Mouse (Mus musculus) adrenal gland, adult 2 months (tissue): ENCODE measurements at regions not wholly inside any gene's neighbourhood (a gene's known extent, or its start where the extent isn't known, plus 50 kb on each side); places are given as distances from the start of the nearest gene placed in this dataset.

Source experiments
- DNase-seq: peaks from one replicate; pipeline ENCODE4 v3.0.0; 2021

DNA sequence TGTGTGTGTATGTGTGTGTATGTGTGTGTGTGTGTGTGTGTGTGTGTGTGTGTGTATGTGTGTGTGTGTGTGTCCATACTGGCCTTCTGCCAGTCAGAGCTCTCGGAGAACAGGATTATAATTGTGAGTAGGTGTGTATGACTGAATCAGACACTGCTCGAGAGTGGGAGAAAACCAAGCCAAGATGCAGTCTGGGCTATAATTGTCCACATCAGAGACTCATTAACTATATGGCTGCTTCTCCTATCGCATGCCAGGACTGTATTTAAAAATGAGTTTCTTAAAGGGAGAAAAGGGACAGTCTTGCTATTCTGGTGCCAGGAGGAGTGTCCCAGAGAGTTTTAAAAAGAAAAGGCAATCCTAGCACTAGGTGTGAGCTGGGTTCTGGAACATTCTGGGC lies 58.7 kb upstream of the Adpgk start:
- DNase-seq = no peak

DNA sequence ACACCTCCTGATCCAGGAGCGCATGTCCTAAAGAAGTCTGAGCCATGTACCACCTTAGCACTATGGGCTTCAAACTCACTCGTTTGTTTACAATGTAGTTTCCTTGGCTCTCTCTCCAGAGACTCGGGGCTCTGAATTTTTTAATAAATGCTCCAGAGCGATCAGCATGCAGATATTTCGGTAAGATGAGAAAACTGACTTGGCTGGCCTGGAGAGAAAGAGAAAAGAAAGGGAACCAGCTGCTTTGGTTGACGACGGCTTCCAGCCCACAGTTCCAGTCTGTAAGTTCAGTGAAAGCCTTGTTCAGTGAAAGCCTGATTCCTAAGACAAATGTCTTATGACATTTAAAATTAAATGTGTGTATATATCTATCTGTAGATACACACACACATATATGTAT lies 59.4 kb upstream of the Adpgk start:
- no peak for DNase-seq

DNA sequence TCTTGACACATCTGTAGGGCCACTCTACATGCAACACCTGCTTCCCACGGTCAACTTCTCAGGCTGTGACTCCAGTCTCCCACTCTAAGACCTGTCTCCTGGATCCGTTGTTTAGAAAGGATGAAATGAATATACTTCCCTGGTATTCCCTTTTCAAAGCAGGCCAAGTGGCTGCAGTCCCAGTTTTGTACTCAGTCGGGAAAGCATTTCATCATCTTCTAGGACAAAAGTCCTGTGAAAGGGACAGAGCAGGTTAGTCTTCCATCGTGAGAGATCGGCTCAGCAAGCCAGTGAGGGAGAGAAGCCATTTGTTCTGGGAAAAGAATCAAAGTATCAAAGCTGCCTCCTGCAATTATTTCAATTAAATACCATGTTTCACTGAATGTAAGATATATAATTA lies 60.2 kb upstream of the Adpgk start:
- no peak for DNase-seq

DNA sequence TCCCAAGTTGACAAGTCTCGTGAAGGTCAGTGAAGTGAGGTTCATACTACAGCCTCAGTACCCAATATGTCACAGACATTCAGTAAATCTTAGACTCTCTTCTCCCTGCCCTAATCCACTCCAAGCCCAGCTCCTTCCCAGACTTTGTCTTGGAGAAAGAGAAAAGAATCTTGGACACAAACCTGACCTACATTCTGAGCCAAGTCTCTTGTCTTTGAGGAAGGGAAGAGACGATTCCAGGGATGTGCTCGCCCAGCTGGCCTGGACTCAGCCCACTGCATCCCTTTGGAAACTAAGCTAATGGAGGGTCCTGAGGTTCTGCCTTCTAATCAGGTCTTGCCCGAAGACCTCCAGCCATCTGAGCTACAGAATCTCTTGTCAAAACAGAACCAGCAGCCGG lies 61.2 kb upstream of the Adpgk start:
- no peak for DNase-seq

DNA sequence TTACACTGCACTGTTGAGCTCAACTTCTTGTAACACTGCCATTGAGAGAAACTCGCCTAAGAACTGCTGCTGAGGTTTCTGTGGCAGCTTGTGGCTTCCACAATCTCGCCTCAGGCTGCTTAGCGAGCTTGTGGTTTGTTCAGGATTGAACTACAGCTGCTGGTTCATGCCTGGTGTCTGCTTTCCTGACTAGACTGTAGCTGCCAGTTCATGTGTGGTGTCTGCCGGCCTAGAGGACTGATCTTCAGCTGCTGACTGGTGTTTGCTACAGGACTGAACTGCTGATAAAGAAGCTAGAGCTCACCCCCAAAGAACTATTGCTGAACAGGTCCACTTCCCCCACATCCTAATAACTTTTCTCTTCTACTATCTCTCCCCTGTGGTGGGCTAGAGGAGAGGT lies 63.4 kb upstream of the Adpgk start:
- DNase-seq = no peak

DNA sequence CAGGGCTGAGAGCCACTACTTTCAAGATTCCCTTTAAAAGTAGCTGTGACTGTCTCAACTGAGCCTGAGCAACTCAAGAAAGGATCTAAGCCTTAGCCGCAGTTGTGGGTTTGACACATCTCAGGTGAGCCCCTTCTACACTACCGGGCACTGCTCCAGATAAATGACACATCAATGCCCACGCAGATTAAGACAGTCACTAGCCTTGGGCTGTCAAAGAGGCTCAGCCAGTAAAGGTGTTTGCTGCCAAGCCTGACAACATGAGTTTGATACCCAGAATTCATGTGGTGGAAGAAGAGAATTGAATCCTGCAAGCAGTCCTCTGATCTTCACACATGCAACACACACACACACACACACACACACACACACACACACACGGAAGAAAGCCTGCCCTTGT lies 65.0 kb upstream of the Adpgk start:
- peak; percentile 10 for DNase-seq

DNA sequence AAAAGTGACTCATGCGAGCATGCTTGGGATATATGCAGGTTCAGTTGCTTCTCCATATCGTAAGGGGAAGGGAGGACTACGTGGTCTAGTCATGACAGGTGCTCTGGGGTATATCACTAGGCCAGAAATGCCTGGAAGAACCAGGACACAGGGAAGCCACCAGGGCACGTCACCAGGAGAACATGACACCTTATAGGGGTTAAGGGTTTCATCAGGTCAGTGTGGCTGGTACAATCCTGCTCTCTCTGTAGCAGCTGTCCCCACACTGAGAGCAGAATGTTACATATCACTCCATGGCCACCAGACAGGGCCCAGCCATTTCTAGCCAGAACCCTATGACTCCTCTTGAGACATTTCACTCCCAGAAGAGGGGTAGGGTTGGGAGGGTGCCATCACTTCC lies 72.1 kb upstream of the Adpgk start:
- no peak for DNase-seq

DNA sequence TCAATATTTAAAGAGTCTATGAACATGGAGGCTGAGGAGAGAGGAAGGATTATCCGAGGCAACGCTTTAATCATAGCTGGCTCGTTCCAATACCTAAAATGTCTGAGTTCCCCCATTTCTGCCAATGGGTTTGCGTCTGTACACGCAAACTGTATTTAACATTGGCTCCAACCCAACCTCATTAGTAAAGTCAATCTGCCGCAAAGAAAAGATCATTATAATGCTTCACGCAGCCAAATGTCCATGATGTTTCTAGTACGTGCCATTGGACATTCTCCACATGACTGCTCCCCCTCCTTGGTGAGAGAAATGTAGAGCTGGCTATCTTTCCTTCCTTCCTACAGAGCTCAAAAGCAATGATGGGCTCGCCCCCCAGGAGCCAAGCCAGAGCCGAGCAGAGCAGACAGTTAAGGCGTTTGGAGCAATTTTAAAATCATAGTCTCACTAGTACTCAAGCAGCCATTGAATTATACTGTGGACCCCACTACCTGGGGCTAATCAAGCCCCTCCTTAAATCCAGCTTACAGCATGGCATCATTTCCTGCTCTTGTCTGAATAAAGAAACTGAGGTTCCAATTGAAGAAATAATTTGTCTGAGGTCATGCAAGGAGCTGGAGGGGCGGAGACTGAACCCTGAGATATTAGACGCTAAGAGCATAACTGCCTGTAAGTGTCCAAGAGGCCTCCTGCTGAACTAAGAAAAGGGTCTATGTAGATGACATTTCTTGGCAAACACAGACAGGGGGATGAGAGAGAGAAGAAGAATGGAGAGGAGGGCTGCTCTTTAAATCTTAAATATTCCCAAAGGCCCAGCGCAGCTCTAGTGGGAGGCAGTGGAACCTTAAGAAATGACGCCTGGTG lies 88.5 kb upstream of the Adpgk start:
- DNase-seq = no peak

DNA sequence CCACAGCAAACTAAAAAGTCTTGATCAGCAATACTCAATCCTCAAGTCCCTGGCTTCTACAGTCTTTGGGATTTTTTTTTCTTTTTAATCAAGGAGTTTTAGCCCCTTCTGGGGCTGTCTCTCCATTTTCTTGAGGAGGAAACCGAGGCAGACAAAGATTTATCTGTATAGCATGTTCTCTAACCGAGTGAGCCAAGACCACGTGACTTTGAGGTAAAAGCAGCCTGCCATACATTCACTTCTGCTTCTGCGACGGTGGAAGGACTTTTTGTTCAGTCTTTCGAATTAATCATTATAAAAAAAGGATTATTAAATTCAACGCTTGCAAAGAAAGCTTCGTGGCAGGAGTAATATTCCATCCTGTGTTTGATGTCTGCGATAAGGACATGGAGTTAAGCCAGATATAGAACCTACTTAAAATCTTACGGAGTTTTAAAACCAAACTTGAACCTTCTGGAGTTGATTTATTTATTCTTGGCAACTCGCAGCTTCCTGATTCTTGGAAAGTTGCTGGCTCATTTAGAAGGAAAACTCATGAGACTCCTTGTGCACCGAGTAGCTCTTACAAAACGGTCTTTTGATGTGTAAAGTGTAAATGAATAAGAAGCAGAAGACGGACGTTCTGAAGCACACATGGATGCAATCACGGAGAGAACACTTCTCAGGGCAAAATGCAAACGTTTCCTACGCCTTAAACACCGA lies 91.7 kb upstream of the Adpgk start:
- DNase-seq = no peak

DNA sequence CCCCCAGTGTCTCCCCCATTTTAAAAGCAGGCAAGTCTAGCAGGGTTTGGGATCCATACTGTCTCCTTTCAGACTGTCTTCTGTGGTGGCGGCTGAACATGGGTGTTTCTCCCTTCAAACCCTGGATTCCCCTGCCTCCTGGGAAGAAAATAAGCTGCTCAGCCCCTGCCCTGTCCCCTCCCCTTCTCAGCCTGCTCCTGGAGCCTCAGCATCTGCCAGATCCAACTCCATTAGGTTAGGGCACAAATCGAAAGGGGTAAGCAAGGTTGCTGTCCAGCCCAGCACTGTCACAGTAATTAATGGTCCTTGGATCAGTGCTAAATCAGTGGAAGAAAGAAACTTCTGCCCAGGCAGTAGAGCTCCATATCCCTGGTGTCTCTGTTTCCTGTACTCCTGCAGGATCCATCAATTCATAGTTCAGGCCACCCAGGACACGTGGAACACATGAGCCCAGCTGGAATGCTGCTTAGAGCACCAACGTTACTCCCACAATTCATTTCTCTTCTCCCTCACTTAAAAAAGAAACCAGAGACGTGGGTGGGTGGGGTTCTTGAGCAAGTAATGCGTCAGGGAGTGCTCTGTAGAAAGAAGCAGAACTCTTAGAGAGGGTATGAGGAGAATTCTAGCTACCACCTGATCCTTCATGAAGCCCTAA lies 93.0 kb upstream of the Adpgk start:
- peak; percentile 4 for DNase-seq

DNA sequence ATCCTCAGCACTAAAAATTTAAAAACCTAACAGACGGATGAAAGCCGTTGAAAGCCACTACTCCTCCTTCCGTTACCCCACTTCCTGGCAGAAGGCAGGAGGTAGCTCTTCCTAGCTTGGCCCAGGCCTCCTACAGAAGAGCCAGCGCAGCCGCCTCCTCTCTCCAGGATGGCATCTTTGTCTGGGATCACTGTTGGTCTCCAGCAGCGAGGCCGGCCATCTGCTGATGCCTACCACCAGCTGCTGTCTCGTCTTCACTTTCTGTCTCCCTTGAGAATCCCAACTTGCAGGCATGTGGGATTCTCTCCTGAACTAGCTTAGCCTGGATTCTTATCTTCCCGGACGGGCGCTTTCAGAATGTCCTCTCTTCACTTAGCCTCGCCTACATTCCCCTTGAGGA lies 93.9 kb upstream of the Adpgk start:
- no peak for DNase-seq

DNA sequence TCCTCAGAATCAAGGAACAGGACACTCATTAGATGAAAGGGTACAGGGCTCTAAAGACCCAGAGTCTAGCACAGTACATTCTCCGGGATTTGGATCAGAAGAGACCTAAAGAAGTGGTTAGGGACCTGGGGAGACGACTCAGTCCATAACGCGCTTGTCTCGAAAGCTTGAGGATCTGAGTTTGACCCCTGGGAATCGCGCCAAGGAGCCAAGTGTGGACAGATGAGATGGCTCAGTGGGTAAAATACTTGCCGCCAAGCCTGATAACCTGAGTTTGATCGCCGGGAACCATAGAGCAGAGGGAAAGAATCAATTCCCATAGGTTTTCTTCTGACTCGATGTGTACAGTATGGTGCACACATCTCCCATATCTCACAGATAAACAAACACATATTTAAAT lies 97.4 kb upstream of the Adpgk start:
- DNase-seq = no peak

DNA sequence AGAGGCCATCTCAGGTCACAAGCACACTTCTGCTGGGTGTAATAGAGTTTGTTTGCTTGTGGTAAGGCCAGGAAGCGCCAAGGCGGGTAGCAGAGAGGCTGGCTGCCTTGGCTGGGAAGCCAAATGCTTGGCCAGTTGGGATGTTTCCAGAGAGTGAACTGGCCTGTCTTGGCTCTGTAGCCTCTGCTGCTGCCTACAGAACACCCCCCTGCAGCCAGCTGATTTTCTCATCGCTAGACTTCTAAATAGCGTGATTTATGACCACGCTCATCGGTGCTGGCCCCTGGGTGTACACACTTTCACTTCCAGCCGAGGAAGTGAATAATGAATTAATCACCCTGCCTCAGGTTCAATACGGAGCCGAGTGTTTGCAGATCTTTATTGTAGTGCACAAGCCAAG lies 102.2 kb upstream of the Adpgk start:
- DNase-seq = peak; percentile 54

DNA sequence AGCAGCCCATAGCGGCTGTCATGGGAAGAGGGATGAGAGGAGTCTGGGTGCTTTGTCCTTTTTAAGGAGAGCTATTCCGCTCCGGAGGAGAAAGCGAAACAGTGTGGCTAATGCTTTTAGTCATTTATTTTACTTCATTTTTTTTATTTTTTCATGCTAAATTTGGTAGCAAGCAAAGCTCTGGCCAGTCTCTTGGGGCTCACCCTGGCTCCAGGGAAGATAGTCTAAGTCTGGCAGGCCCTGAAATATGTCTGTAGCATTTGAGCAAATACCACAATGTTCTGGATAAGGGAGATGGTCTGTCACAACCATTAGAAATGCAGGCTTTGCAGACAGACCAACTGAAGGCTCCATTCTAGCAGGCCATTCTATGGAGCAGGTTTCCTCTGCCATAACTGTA lies 102.9 kb upstream of the Adpgk start:
- DNase-seq = no peak

DNA sequence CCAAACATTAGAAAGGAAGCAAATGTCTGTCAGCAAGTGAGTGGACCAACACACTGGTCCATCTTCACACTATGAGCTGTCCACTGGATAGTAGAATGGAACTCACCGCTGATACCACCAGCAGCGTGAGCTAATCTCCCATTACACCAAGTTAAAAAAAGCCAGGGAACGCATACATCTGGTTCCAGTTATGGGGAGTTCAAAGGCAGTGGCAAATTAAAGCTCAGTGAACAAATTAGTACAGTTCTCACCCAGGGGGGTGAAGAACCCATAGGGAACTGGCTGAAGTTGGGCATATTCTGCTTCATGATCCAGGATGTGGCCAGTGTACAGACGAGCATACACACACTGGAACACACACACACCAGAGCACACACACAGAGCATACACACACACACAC lies 105.0 kb upstream of the Adpgk start:
- no peak for DNase-seq

DNA sequence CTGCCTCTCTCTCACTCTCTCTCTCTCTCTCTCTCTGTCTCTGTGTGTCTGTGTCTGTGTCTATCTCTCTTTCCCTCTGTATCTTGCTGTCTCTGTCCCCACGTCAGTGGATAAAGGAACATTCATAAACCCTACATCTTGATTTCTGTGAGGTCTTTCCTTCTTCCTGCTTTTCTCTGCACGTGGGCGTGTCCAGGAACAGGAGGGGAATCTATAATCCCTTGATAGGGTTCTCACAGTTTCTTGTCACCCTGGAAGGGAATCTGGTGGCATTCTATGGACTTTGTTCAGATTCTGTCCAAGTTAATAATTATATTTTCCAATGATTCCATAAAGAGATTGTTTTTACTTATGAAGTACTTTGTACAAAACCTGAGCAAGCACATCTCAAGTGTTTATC lies 107.3 kb upstream of the Adpgk start:
- DNase-seq = no peak

DNA sequence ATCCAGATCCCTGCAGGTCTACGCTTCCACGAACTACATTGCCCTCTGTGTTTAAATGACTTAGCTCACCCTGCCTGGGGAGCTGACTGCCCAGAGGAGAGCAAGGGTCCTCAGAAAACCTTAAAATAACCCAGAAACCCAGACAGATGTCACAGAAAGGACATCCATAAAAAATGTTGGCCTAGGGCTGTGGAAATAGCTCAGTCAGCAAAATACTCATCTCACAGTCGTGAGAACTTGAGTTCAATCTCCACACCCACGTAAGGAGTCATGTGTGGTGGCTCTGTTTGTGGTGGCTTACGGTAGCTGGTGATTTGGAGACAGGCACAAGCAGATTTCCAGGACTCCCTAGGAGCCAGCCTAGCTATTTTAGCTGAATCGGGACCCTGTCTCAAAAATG lies 108.5 kb upstream of the Adpgk start:
- DNase-seq = no peak

DNA sequence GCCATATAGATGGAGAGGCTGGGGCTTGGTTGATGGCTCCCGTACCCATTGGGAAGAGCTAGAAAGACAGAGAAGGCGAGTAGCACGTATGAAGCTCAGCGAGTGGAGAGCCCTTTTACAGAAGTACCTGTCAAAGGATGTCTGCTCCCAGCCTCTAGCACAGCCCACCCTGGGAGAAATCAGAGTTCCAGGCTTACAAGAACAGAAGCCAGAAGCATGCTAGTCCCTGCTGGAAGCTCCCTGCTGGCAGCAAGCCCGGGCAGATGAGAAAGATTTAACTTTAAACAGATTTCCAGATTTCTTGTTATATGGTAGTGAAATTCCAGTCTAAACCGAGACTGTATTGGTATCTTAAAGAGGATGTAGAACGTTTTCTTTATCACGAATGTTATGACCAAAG lies 108.9 kb upstream of the Adpgk start:
- DNase-seq = no peak

DNA sequence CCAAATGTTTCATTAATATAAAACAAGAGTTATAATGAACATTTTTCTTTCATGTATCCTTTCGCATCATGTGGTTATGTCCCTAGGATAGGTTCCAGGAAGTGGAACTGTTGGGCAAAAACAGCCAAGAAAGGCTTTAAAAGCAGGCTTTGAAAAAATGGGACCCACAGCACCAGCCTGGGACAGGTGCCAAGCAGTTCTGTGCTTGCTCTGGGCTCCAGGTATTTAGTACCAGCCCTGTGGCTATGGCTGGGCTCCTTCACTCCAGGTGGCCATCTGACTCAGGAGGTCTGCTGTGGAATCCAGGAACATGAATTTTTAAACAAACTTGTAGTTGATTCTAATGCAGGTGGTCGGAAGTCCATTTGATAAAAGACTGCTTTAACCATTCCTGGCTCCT lies 119.8 kb upstream of the Adpgk start:
- no peak for DNase-seq

DNA sequence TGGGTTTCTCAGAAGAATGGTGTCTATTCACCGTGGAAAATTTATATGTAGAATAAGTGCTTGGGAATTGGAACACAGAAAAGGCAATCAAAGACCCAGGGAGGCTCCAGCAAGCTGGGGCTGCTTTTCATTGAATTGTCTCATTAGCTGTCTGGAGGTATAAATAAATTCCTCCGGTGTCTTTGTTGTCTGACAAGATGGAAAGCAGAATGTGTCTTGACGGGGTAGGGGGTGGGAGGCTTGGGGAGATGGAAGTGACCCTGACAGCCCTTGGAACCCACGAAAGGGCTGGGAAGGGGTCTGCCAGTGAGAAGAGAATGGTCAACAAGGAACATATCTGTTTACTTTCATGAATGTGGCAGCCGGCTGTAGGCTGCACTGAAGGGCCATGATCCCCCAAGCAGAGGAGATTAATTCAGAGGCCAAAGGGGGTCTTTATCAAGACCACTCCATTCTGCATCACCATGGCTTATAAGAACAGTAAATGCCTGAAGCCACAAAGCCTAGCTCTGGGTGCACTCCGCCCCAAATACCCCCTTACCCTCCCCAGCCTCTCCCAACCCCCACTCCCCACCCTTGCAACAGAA lies 127.2 kb upstream of the Neo1 start:
- DNase-seq = no peak

DNA sequence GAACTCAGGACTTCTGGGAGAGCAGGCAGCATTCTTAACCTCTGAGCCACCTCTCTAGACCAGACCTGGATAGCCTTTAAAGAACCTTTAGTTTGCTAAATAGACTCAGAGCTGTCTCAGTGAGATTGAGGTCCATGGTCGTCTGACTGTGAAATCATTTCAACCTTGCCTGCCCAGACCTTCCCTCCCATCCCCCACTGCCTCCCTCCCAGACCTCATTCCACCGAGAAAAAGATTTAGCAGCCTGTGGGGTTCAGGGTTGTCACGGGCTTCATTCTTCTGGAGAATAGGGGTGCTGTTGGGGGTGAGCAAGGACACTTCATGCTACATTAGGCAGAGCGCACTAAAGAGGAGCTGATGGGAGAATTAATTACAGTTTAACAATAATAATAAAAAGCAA lies 126.7 kb upstream of the Neo1 start:
- DNase-seq = no peak

DNA sequence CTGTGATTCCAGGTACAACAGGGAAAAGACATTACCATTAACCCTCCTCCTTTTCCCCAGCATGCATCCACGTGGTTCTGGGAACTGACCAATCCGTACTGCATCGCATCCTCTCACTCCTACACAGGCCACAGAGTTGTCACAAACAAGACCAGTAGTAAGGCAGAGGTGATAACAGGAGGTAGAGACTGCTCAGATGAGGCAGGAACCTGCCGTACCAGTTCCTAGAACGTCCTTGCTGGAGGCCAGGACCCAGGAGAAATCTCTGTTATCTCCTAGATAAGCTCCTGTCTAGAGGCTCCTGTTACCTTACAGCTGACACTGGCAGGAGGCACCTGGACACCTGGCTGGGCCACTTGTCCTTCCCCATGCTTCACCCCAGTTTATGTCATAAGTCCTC lies 121.4 kb upstream of the Neo1 start:
- no peak for DNase-seq

DNA sequence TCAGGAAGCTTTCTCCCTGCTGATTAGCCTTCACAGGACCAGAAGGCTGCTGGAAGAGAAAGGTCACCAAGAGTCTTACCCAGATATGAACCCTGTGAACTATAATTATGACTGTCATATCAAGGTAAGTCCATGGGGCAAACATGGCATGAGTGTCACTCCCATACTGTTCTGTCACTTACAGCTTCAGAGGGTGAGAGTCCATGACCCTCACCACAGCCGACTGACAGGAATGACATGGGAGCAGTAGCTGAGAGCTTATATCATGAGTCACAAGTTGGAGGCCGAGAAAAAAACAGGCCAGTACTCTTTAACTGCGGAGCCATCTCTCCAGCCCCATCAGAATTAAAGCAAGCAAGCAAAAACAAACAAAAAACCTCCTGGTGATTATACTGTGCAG lies 117.7 kb upstream of the Neo1 start:
- peak; percentile 33 for DNase-seq
